Mouse (Mus musculus): ENCODE data around the gene Gm10271.

Gm10271 gene

DNA sequence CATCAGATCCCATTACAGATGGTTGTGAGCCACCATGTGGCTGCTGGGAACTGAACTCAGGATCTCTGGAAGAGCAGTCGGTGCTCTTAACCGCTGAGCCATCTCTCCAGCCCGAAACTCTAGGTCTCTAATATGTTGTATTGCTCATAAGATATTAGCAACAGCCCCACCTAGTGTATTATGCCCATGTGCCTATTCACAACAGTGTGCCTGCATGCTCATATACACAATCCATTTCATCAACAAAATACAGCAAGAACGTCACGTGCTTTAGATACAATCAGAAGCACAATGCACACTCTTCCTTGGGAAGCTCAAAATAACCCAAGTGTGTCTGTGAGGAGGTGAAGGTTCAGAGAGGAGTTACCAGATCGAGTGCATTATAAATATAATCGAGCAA, 38.6 kb downstream of the Gm10271 start:
- no peak for DNase-seq (ENCODE audit: low read depth in 1 of 2, low spot score in 2 of 2)

DNA sequence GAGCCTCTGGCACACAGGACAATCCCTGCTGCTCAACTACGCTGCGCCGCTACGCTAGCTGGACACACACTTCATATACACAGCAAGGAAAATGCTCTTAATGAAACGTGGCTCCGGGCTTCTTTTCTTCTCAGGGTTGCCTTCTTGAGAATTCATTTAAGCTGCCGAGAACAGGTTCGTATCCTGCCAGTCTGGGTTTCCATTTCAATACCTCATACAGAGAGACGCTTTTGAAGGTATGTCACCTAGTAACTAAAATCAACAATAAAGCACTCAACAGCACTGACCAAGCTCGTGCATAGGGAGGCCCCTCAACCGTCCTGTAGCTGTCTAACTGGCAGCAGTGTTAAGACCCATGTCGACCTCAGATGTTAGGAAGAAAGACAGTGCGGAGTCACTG, 40.0 kb downstream of the Gm10271 start:
- DNase-seq (ENCODE audit: low read depth in 1 of 2, low spot score in 2 of 2): no peak

DNA sequence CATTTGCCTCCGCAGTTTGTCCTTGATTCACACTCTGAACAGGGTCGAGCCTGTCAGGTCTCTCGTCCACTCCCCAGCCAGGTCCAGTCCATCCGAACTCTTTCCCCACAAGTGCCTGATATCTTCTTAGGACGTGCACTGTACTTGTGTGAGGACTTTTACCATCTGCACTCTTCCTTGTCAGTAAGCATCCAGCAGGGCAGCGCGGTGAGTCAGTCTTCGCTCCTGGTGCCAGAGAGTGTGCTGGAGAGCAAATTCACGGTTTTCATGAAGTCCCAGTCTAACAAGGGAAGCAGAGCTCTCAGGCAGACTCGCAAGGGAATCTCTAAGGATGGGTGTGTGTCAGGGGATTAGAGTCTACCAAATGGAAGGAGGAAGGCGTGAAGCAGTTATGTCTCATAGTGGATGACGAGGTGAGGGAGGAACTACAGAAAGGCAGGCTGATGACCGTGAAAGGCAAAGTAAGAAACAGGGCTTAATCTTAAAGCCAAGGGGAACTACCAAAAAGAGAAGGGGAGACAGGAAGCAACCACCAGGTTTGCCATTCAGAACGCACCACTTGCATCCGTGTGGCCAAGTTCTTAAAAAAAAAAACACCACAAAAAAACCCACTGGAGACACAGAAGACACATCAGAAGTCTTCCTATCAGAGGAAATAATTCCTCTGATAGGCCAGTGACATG, 40.8 kb downstream of the Gm10271 start:
- no peak for DNase-seq (ENCODE audit: low read depth in 1 of 2, low spot score in 2 of 2)

DNA sequence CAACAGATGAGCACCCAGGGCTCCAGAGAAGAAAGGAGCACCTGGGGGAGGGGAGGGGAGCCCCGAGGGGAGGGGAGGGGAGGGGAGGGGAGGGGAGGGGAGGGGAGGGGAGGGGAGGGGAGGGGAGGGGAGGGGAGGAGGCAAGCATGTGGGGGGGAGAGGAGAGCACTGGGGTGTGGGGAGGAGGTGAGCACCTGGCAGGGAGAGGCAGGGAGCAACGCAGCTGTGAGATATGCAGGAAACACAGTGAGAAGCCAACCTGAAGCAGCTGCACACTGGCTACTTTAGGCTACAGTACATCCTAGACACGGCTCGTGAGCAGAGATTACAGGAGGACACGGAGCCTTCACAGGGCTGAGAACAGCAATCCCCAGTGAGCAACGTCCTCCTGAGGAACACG, 41.5 kb downstream of the Gm10271 start:
- DNase-seq (ENCODE audit: low read depth in 1 of 2, low spot score in 2 of 2): no peak

DNA sequence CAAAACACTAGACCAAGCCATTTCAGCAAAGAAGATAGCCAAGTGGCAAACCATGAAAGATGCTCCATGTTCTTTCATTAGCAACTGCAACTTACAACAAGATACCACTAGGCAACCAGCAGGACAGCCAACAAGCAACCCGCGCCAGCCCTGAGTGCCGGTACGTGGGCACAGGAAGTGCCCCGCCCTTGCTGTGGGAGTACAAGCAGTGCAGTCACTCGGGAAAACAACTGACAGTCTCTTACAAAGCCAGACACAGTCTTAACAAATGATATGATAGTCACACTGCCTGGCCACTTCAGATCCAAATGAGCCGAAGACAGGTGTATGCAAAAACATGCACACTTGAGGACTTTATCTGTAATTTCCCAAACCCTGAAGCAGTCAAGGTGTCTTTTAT, 41.9 kb downstream of the Gm10271 start:
- DNase-seq (ENCODE audit: low read depth in 1 of 2, low spot score in 2 of 2): no peak

DNA sequence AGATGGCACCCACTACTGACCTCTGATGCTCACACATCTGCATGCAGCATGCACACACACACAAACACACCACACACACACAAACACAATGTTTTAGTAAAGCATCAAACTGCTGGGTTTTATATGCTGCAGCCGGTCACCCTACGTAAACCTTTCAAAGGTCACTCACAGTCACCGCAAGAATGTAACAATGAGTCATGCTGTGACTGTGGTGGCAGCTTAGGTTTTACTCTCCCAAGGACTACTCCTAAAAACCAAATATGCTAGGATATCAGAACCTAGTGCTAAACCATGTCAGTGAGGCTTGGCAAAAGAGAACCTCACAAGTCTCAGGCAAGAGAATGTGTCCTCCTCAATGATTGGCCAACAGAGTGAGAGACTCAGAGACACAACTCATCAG, 43.6 kb downstream of the Gm10271 start:
- no peak for DNase-seq (ENCODE audit: low read depth in 1 of 2, low spot score in 2 of 2)

DNA sequence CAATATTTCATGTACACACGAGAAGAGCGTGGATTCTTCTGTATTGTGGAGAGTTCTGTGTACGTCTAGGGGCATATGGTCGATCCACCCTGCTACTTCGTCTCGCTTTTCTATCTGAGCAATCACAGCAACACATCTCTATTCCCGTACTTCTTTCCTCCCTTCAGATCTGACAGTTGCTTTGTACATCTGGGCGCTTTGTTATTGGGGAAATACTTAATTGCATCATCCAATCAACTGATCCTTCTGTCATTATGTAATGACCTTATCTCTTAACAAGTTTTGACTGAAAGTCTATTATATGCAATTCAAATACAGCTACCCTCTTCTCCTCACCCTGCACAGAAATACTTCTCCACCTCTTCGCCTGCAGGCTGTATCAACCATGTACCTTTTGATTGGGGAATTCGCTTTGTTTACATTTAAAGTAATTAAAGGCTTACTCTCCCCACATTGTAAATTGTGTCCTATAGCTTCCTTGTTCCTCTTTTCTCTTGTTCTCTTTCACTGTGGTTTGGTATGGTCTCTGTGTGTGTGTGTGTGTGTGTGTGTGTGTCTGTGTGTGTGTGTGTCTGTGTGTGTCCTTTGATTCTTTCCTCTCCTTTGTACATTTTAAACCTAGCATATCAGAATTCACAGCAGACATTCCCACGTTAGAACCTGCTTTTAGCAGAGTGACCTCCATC, 45.8 kb downstream of the Gm10271 start:
- no peak for DNase-seq (ENCODE audit: low read depth in 1 of 2, low spot score in 2 of 2)

DNA sequence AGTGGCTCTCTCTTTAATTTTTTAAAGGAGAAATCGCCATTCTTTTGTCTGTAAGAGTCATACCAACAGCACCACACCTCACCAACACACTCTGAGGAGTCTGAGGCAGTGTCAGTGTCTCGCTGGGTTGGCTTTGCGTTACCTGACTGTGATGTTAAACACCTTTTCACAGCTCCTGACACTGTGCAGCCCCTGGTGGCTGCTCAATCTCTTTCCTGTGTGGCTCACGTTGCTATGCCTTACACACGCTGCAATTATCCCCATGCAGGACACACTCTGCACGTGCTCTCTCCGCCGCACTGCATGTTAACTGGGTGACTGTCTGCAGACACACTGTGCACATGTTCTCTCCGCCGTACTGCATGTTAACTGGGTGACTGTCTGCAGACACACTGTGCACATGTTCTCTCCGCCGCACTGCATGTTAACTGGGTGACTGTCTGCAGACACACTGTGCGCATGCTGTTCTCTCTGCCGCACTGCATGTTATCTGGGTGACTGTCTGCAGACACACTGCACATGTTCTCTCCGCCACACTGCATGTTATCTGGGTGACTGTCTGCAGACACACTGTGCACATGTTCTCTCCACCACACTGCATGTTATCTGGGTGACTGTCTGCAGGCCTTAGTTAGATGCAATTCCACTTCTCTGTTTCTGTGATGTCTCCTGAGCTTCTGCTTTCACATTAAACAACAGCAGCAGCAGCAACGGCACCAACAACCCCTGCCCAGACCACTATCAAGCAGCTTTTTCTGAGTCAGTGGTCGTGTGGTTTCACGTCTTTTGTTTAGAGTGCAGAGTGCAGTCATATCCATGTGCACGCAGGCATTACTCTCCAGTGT, 48.5 kb downstream of the Gm10271 start:
- no peak for DNase-seq (ENCODE audit: low read depth in 1 of 2, low spot score in 2 of 2)

DNA sequence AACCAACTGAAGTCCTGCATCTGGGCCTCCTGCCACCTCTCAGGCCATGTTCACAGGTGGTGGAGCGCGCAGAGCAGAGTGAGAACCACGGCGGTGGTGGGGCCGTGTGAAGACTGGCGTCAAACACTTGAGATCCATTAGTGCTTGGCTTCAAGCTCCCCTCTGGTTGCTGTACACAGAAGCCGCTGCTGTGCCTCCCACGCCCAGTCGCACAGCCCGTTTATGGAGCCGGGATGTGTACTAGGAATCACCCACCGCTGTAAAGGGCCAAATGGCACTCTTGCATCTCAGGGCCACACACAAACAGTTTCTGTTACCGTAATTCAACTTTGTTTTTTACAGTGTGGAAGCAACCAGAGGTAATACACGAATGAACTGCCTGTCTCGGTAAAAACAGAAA, 50.2 kb downstream of the Gm10271 start:
- no peak for DNase-seq (ENCODE audit: low read depth in 1 of 2, low spot score in 2 of 2)

DNA sequence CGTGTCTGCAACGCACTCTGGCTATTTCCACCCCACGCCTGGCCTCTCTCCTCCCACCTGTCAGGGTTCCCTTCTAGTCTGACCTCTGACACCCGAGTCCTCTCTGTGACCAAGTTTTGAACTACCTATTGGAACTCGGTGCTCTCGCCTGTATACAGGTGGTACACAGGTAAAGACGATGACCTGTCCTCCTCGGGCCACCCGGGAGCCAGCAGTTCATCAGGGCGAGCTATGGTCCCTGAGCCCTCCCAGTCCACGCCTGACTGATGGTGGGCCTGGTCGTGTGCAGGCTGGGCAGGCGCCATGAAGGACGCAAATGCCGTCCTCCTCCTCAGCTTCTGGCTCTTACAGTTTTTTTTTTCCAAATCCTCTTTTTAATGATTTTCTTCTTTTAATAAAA, 51.0 kb downstream of the Gm10271 start:
- DNase-seq (ENCODE audit: low read depth in 1 of 2, low spot score in 2 of 2): no peak

DNA sequence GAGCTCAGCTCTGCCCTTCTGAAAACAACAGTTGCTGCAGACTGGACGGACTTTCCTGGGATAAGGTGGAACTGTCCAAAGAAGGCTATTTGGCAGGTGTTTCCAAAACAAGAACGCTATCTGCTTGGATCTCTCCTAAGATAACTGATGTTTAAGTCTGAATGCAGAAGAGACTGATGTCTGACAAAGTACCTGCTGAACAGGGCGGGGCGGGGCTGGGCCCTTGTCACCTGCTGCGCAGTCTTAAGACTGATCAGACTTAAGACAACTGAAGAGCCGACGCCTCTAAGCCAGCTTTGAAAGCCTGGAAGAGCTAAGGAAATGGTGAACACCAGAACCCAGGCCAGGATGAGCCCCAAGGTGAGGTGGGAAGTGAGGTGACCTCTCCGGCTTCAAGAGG, 51.8 kb downstream of the Gm10271 start:
- no peak for DNase-seq (ENCODE audit: low read depth in 1 of 2, low spot score in 2 of 2)

DNA sequence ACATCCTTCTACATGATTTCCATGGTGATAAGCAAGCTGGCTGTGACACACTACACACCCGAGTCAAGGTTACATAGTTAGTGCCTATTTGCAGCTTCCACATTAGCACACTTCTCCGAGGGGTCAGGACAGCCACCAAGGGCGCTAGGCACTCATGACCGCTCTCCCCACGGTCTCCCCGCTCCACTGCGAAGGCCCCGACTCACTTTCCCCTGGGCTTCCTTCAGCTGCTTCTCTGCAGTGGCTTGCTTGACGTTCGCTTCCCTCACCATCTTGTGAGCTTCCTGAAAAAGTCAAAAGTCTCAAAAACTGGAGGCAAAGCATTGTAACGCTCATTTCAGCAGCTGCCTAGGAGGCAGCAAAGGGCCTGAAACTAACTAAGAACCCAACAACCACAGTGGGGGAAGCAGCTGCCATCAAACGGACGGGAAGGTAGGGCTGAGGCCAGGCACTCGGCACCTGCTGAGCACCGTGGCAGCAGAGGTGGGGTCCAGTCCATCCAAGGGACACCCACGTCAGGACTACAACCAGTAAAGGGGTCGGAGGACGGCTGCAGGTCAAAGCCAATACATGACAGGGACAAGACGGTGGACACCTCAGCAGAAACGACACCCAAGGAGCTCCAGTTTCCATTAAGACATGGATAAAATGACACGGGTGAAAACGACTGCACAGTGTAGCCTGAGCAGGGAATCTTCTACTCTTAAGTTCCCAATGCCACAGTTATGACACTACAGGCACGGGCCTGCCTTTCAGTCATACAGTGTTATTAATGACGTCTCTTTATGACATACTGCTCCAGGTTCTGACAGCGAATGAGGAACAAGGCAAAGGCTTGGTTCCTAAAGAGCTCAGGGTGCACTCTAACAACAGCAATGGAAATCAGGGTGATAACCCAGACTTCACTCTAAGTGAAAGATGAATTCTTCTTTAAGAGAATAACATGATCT, 52.8 kb downstream of the Gm10271 start:
- DNase-seq (ENCODE audit: low read depth in 1 of 2, low spot score in 2 of 2): no peak

DNA sequence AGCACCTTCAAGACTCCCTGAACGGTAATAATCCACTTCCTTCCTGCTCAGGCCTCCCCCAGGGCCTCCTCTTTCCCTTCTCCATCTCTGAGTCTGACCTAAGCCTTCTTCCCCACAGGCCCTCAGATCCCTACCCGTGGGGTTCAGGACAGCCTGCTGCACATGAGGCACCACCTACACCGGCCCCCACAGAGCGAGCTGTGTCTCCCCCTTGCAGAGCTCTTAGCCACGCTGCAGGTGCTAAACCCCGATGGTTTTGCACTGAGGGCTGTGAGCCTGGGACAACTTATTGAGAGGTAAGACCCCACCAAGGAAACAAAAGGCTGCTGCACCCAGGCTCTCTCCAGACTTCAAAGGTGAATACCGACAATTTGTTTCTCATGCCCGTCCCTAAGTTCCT, 55.8 kb downstream of the Gm10271 start:
- DNase-seq (ENCODE audit: low read depth in 1 of 2, low spot score in 2 of 2): no peak

DNA sequence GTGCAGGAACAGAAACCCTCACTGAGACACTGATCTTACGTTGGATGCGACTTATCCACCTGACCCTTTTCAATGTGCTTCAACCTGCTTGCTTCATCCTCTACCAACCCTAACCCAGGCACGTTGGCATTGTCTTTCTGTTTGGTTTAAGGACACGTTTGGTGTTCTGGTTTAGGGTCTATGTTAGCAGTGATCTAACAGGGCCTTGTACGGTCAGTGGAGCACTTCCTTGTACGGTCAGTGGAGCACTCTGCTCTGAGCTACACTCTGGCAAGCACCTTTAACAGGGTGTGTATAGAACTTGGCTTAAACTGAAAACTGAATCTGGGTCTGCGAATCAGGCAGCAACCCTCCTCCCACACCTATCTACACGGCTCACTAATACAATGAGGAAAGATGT, 57.1 kb downstream of the Gm10271 start:
- DNase-seq (ENCODE audit: low read depth in 1 of 2, low spot score in 2 of 2): no peak

DNA sequence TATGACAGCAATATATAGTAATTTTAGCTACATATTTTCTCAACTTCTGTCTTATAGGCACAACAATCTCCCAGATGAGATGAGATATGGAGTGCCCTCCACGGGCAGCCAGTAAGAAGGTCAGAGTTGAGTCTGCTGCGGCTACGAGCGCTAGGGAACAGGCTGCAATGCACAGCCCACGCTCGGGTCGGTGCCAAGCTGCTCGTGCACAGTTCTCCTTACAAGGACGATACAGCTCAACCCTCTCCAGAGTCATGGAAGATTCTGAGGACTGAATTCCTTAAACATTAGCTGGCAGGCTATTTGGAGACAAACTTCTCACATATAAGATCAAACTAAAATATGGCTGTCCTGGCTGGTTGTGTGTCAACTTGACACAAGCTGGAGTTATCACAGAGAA, 57.8 kb downstream of the Gm10271 start:
- DNase-seq (ENCODE audit: low read depth in 1 of 2, low spot score in 2 of 2): no peak

DNA sequence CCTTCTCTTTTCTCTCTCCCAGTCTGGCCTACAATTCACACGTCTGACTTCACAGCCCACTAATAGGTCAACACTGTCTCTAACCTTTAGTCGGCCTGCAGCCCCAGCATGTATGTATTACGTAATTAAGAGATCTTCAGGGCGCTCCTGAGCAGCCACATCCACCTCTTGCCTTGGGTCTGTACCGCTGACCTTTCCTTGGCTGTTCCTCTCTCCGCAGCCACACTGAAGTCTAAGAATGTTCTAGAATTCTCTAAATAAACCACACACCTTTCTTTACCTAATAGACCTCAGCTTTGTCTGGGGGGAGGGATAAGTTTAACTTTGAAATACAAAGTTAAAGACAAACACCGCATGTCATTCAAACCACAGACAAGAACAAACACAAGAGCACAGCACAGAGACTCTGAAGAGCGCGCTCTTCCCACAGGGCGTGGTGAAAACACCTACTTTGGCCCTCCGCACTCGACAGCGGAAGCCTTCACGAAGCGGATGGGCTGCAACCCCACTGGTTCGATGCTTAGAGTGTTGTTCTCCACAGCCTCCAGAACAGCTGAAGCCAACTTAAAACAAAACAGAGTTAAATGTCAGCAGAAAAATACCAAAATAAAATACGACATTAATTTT, 58.6 kb downstream of the Gm10271 start:
- no peak for DNase-seq (ENCODE audit: low read depth in 1 of 2, low spot score in 2 of 2)

DNA sequence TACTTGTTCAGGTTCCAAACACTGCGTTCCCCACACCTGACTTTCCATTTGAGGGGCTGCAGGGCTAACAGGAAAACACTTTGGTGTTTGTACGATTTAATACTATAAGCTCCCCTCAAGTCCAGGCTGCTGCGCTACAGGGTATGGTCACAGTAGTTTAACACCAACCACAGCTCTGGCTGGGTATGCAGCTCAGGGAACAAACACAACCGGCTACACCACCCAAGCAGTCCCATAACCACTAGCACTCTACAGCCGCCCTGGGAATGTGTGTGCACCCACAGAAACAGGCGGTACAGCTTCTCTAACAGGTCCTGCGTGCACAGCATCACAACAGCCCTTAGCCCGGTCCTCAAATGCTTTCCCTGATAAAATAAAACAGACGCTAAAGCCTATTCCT, 59.6 kb downstream of the Gm10271 start:
- DNase-seq (ENCODE audit: low read depth in 1 of 2, low spot score in 2 of 2): no peak

DNA sequence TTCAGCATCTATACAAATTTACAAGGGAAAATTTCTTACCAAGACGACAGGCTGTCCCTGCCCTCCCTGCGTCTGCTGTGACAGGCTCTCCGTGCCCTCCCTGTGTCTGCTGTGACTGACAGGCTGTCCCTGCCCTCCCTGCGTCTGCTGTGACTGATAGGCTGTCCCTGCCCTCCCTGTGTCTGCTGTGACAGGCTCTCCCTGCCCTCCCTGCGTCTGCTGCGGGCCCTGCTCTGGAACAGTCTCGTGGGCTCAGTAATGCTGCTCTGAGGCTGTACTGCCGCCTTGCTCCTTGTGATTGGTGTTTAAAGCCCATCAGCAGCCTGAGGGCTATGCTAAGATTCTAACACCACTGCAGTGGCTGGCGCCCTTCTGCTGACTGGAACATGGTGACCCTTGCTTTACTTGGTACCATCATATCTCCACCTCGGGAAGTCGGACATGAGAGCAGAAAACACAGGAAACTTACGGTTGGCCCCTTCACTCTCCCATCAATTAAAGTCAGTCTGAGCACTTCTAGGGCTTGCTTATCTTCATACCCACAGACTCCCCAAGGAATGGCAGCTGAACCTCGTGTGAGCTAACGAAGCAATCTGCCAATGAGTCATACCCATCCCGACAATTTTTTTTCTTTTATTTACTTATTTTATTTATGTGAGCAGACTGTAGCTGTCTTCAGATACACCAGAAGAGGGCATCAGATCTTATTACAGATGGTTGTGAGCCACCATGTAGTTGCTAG, 63.3 kb downstream of the Gm10271 start:
- no peak for DNase-seq (ENCODE audit: low read depth in 1 of 2, low spot score in 2 of 2)

All from monocyte, adult 2 months (primary cell).